Mouse (Mus musculus) spleen, postnatal 14 days (tissue): ENCODE measurements around the gene 2300002M23Rik.

ENCODE experiments used
- DNase-seq, 2 experiments: peaks; one replicate each; pipeline ENCODE4 v3.0.0; 2021 to 2022; ENCODE audit warnings: low spot score in 2 of 2

The 2300002M23Rik gene

GRCm38 (mm10) chr17:35556186-35556765, 11.0 kb upstream of the 2300002M23Rik start:
- DNase-seq, result no peak

- no peak for DNase-seq
Measured at GRCm38 (mm10) chr17:35556812-35557211, 10.4 kb upstream of the 2300002M23Rik start.

GRCm38 (mm10) chr17:35557351-35557750, 9.9 kb upstream of the 2300002M23Rik start:
- DNase-seq, result no peak

GRCm38 (mm10) chr17:35558216-35558615, 9.0 kb upstream of the 2300002M23Rik start:
- no peak for DNase-seq

GRCm38 (mm10) chr17:35567767-35568166, 517 bp downstream of the 2300002M23Rik start:
- DNase-seq, result no peak

GRCm38 (mm10) chr17:35569091-35569944, 2.1 kb downstream of the 2300002M23Rik start:
- no peak for DNase-seq

- DNase-seq, result no peak
Measured at GRCm38 (mm10) chr17:35570836-35571235, 3.6 kb downstream of the 2300002M23Rik start.

GRCm38 (mm10) chr17:35571477-35571876, 4.2 kb downstream of the 2300002M23Rik start:
- no peak for DNase-seq

- peak; percentile 53 to 76 for DNase-seq
Measured at GRCm38 (mm10) chr17:35578211-35578610, 11.0 kb downstream of the 2300002M23Rik start.

- no peak for DNase-seq
Measured at GRCm38 (mm10) chr17:35582900-35583299, 15.7 kb downstream of the 2300002M23Rik start.

GRCm38 (mm10) chr17:35584330-35584937, 17.2 kb downstream of the 2300002M23Rik start:
- DNase-seq, result peak in 1 of 2 experiments; percentile 58

- no peak for DNase-seq
Measured at GRCm38 (mm10) chr17:35587291-35587690, 20.0 kb downstream of the 2300002M23Rik start.

GRCm38 (mm10) chr17:35588387-35588786, 21.1 kb downstream of the 2300002M23Rik start:
- DNase-seq, result no peak

GRCm38 (mm10) chr17:35590410-35591218, 23.4 kb downstream of the 2300002M23Rik start:
- DNase-seq, result peak; percentile 30 to 55

- no peak for DNase-seq
Measured at GRCm38 (mm10) chr17:35591219-35591578, 23.9 kb downstream of the 2300002M23Rik start.

- no peak for DNase-seq
Measured at GRCm38 (mm10) chr17:35591731-35592130, 24.5 kb downstream of the 2300002M23Rik start.

GRCm38 (mm10) chr17:35592131-35592530, 24.9 kb downstream of the 2300002M23Rik start:
- no peak for DNase-seq

- no peak for DNase-seq
Measured at GRCm38 (mm10) chr17:35593786-35594185, 26.5 kb downstream of the 2300002M23Rik start.

GRCm38 (mm10) chr17:35594456-35594855, 27.2 kb downstream of the 2300002M23Rik start:
- DNase-seq, result no peak

GRCm38 (mm10) chr17:35597399-35597798, 30.1 kb downstream of the 2300002M23Rik start:
- no peak for DNase-seq

- no peak for DNase-seq
Measured at GRCm38 (mm10) chr17:35601249-35601648, 34.0 kb downstream of the 2300002M23Rik start, which contains the start of gene Sfta2. Gene Sfta2 (plus strand): TSS chr17:35601549.
